In the genomic region with DNA sequence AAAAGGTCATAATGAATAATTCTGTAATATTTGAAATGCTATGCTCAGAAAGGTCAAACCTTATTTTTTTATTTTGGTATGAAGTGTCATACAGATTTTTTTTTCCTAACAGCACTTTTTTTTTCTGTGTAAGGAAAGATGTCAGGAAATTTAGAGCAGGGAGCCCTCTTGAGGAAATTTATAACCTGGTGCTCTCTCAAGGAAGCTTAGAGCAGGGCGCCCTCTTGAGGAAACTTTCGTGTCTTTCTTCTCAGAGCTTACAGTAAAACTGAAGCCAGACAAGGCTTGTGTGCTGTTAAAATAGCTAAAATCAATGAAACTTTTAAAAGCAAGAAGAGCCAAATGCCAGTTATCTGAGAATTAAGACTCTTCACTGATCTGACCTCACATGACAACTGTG, we compare ENCODE assay signal across 9 mouse cellular contexts.
DNase-seq lines count a peak whose midpoint lies in the region; ATAC-seq and TF ChIP-seq lines count a peak whose summit lies in the region.
"Had no signal": no experiment of that assay in that cellular context is flagged by ENCODE, and none has a peak within 500 bp of the region (broad histone marks: within the 10 kb centered on the region; RNA-seq: fewer than 3 reads in every experiment).

No protein-coding gene starts in this region.

- H3K4me2 ChIP-seq in neural tube, embryonic 15.5 days, result no peak overlapping the region
- no peak overlapping the region for H3K4me2 ChIP-seq in kidney, postnatal 0 days (ENCODE audit: low read length)
- H3K4me2 ChIP-seq in limb, embryonic 14.5 days (replicated peaks; ENCODE audit: low read depth, low read length, severe bottlenecking), result no peak overlapping the region
- H3K4me2 ChIP-seq: midbrain, embryonic 12.5 days had no signal

- 3% methylated on average over 2 of the region's 2 CpGs for WGBS in neural tube, embryonic 15.5 days
- WGBS in kidney, postnatal 0 days, result 2% methylated on average over 2 of the region's 2 CpGs
- 3% methylated on average over 2 of the region's 2 CpGs for WGBS in limb, embryonic 14.5 days

- TF ChIP-seq POLR2A in limb, embryonic 14.5 days (IDR thresholded peaks at IDR 0.05; ENCODE audit: borderline replicate concordance, extremely low read depth, insufficient read depth, insufficient read length), result no peak

- H3K27ac ChIP-seq in neural tube, embryonic 15.5 days (replicated peaks), result no peak overlapping the region
- H3K27ac ChIP-seq in kidney, postnatal 0 days, result no peak overlapping the region
- no peak overlapping the region for H3K27ac ChIP-seq in limb, embryonic 14.5 days (replicated peaks; ENCODE audit: low read depth, low read length)
- H3K27ac ChIP-seq: midbrain, embryonic 12.5 days had no signal

- no peak overlapping the region for H3K4me3 ChIP-seq in neural tube, embryonic 15.5 days (replicated peaks)
- H3K4me3 ChIP-seq in kidney, postnatal 0 days (replicated peaks; ENCODE audit: low read depth, low read length), result no peak overlapping the region
- H3K4me3 ChIP-seq in limb, embryonic 14.5 days (replicated peaks; ENCODE audit: low read length), result no peak overlapping the region
- H3K4me3 ChIP-seq: midbrain, embryonic 12.5 days had no signal

- no peaks in the 10 kb centered on the region for H3K9me3 ChIP-seq in neural tube, embryonic 15.5 days (replicated peaks)
- no peaks in the 10 kb centered on the region for H3K9me3 ChIP-seq in kidney, postnatal 0 days (replicated peaks; ENCODE audit: low read length)
- H3K9me3 ChIP-seq in limb, embryonic 14.5 days (ENCODE audit: control insufficient read depth, low read length), result no peaks in the 10 kb centered on the region
- H3K9me3 ChIP-seq: midbrain, embryonic 12.5 days had no signal

- no peaks in the 10 kb centered on the region for H3K27me3 ChIP-seq in neural tube, embryonic 15.5 days (replicated peaks)
- H3K27me3 ChIP-seq in kidney, postnatal 0 days (ENCODE audit: insufficient read depth, low read length), result no peaks in the 10 kb centered on the region
- no peaks in the 10 kb centered on the region for H3K27me3 ChIP-seq in limb, embryonic 14.5 days (ENCODE audit: control insufficient read depth, insufficient read depth, low read length)
- H3K27me3 ChIP-seq: midbrain, embryonic 12.5 days had no signal

- ATAC-seq in neural tube, embryonic 15.5 days (ENCODE audit: low FRiP score), result no peak
- peak; percentile 98 for ATAC-seq in frontal cortex, adult (ENCODE audit: low TSS enrichment)
- no peak for ATAC-seq in kidney, postnatal 0 days (replicated peaks; ENCODE audit: low FRiP score, low read depth)
- ATAC-seq in limb, embryonic 14.5 days (ENCODE audit: low FRiP score, low read depth), result no peak

- H3K4me1 ChIP-seq in neural tube, embryonic 15.5 days, result no peaks in the 10 kb centered on the region
- no peaks in the 10 kb centered on the region for H3K4me1 ChIP-seq in kidney, postnatal 0 days (replicated peaks; ENCODE audit: insufficient read depth, low read length)
- H3K4me1 ChIP-seq in limb, embryonic 14.5 days (ENCODE audit: control insufficient read depth, insufficient read depth, low read length), result no peaks in the 10 kb centered on the region
- H3K4me1 ChIP-seq: midbrain, embryonic 12.5 days had no signal

- peak; percentile 49 for DNase-seq in neural tube, embryonic 10.5 days (ENCODE audit: extremely low spot score, low spot score)
- DNase-seq in cerebellum, adult 18-20 months, result peak; percentile 72 to 76
- DNase-seq in kidney, postnatal 0 days (ENCODE audit: low spot score), result peak; percentile 91
- peak; percentile 92 for DNase-seq in limb, embryonic 14.5 days (ENCODE audit: low spot score)
- peak; percentile 93 for DNase-seq in retina, embryonic 14.5 days (ENCODE audit: low spot score)
- peak; percentile 66 to 70 for DNase-seq in urinary bladder, postnatal 36 days (ENCODE audit: low spot score in 2 of 2)

- no peak overlapping the region for H3K9ac ChIP-seq in neural tube, embryonic 15.5 days (replicated peaks)
- H3K9ac ChIP-seq in kidney, postnatal 0 days (ENCODE audit: low read depth, low read length), result no peak overlapping the region
- no peak overlapping the region for H3K9ac ChIP-seq in limb, embryonic 14.5 days (ENCODE audit: low read depth, low read length, severe bottlenecking)
- H3K9ac ChIP-seq: midbrain, embryonic 12.5 days had no signal

- TF ChIP-seq CTCF in kidney, postnatal 0 days (IDR thresholded peaks at IDR 0.05; ENCODE audit: low read depth), result peak; percentile 84

- no peaks in the 10 kb centered on the region for H3K36me3 ChIP-seq in neural tube, embryonic 15.5 days
- no peaks in the 10 kb centered on the region for H3K36me3 ChIP-seq in kidney, postnatal 0 days (ENCODE audit: insufficient read depth, low read length)
- no peaks in the 10 kb centered on the region for H3K36me3 ChIP-seq in limb, embryonic 14.5 days (ENCODE audit: control insufficient read depth, insufficient read depth, low read length)
- H3K36me3 ChIP-seq: midbrain, embryonic 12.5 days had no signal
